Mouse (Mus musculus) thymus, adult 2 months (tissue): ENCODE results near the gene Tas2r138.

ENCODE experiments used
- CTCF ChIP-seq: fragments of 200-500 bp; IDR thresholded peaks from 2 replicates; pipeline ENCODE4 v1.5.1; 2012; ENCODE audit warnings: mild to moderate bottlenecking, control low read depth, low read length, moderate library complexity, borderline replicate concordance; ENCODE audit not compliant: control insufficient read depth, poor library complexity, insufficient read depth; ENCODE audit errors: extremely low read depth
- POLR2A ChIP-seq: fragments of 200-500 bp; IDR thresholded peaks from 2 replicates; pipeline ENCODE4 v1.6.1; 2012; ENCODE audit warnings: mild to moderate bottlenecking, low read length, control low read depth, moderate library complexity; ENCODE audit not compliant: control insufficient read depth, poor library complexity, insufficient read depth; ENCODE audit errors: extremely low read depth

DNA sequence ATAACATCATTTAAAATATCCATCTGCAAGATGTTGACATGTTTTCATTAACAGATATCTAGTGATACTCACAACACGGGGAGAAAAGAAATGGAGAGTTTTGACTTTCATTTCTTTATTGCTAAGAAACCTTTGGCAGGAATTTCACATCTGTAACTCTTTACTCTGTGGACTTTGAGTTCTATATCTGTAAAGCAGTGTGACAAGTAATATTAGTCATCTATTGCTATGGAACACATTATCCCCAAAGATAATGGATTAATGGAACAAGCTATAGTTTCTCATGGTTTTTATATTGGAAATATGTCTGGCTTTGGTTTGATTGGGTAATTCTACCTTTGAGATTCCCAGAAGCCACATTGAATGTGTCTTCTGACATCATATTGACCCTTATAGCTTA is 37.8 kb upstream of the Tas2r138 start:
- no peak for TF ChIP-seq POLR2A
- no peak for TF ChIP-seq CTCF
